Mouse (Mus musculus) hindbrain, postnatal 0 days (tissue): ENCODE data around the gene Pctp. TPM values are rescaled to one million over a fixed set of nuclear protein-coding genes. Genes with fewer than 3 reads are reported as not detected.

Experiments
- ATAC-seq: fragments of 200-750 bp; cut with Nextera tagmentation; 2 replicates; pipeline ENCODE4 v1.8.0; 2017; ENCODE audit warnings: mild to moderate bottlenecking, moderate TSS enrichment, moderate library complexity
- DNase-seq: peaks from one replicate; pipeline ENCODE4 v3.0.0-alpha.2; 2015; ENCODE audit warnings: low spot score
- H3K27ac ChIP-seq: fragments of 300-500 bp; sonication (generic); 2 replicates; pipeline ENCODE4 v1.5.1; 2014; ENCODE audit warnings: mild to moderate bottlenecking
- H3K27me3 ChIP-seq: fragments of 300-500 bp; sonication (generic); 2 replicates; pipeline ENCODE4 v1.6.1; 2014; ENCODE audit warnings: low read length, mixed read lengths; ENCODE audit not compliant: insufficient read depth
- H3K36me3 ChIP-seq: fragments of 300-500 bp; sonication (generic); 2 replicates; pipeline ENCODE4 v1.6.1; 2014; ENCODE audit warnings: low read length, mixed read lengths; ENCODE audit not compliant: insufficient read depth
- H3K4me1 ChIP-seq: fragments of 300-500 bp; sonication (generic); 2 replicates; pipeline ENCODE4 v1.6.1; 2014; ENCODE audit warnings: antibody characterized with exemption, low read length, mixed read lengths; ENCODE audit not compliant: insufficient read depth
- H3K4me2 ChIP-seq: fragments of 300-500 bp; sonication (generic); 2 replicates; pipeline ENCODE4 v1.6.1; 2014; ENCODE audit warnings: low read depth, mild to moderate bottlenecking, low read length, moderate library complexity, mixed read lengths
- H3K4me3 ChIP-seq: fragments of 300-500 bp; sonication (generic); 2 replicates; pipeline ENCODE4 v1.5.1; 2014; ENCODE audit warnings: low read length
- H3K9ac ChIP-seq: fragments of 300-500 bp; sonication (generic); replicated peaks from 2 replicates; pipeline ENCODE4 v1.6.1; 2014; ENCODE audit warnings: mild to moderate bottlenecking, low read length, moderate library complexity, mixed read lengths
- H3K9me3 ChIP-seq: fragments of 300-500 bp; sonication (generic); 2 replicates; pipeline ENCODE4 v1.6.1; 2016; ENCODE audit warnings: low read length, mixed read lengths
- CTCF ChIP-seq: IDR thresholded peaks from 2 replicates; pipeline ENCODE4 v1.5.1; 2016; ENCODE audit warnings: antibody characterized with exemption, control low read depth, low read depth
- WGBS: fragments of 180-500 bp; shearing (Covaris S2); extraction: QIAGEN DNeasy Blood & Tissue Kit; methylation state at CpG from one replicate; pipeline ENCODE4 v1.1.7; 2014; 5-methylcytosine and 5-hydroxymethylcytosine counted together
- polyA plus RNA-seq: library from polyadenylated mRNA; unstranded; fragments of >200 nt; fragmentation: Nextera tagmentation; extraction: Ambion mirVana; gene quantifications from 2 replicates; pipeline ENCODE4 v1.2.1, GENCODE M21; 2015
- total RNA-seq: library from RNA; depleted of rRNA; stranded (reverse); fragments of >200 nt; gene quantifications from 2 replicates; pipeline ENCODE4 v1.2.3, GENCODE M21; 2014

The Pctp gene
- total and polyA plus RNA-seq, 2 experiments from 2014 or later = 0.42 to 1.5 TPM

DNA sequence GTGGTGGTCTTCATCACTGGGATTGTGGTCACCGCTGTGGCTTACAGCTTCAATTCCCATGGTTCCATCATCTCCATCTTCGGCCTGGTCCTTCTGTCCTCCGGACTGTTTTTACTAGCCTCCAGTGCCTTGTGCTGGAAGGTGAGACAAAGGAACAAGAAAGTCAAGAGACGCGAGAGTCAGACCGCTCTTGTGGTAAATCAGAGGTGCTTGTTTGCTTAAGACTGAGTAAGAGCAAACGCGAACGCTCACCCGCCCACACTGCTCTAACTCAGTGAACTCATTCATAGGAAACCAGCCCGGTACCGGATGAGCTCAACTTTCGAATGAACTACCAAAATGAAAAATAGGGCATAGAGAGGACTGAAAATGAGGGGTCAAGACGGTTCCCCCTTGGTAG is 32.8 kb upstream of the Pctp start:
- Histone ChIP-seq H3K27me3 (peaks cover 4% of the 10 kb centered on the region; the same call in 1 of the 2 replicates), H3K9me3 (no peaks in the 10 kb centered on the region), H3K9ac (no peak overlapping the region), H3K4me1 (no peaks in the 10 kb centered on the region), H3K36me3 (no peaks in the 10 kb centered on the region), H3K4me2 (no peak overlapping the region), H3K27ac (no peak overlapping the region), H3K4me3 (no peak overlapping the region)
- ATAC-seq (no peak), DNase-seq (no peak)
- no peak for TF ChIP-seq CTCF
- WGBS = 91% methylated on average over 14 of the region's 14 CpGs

DNA sequence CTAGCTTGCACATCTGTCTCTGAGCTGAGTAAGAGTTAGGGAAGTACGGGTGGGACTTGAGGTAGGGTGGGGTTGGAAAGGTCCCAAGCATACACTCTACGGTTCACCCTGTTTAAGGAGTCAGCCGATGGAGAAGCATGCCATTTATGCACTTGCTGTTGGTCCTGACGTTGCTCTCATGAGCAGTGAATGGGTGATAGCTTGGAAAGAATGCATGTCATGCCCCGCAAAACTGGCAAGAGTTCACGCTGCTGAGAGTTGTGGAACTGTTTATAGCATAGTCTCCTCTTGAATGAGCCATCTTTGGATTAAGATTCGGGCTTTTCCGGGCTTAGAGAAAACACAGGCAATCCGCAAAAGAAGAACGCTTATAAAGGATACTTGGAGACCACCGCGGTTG is 32.0 kb upstream of the Pctp start:
- H3K4me2 ChIP-seq = no peak overlapping the region
- H3K36me3 ChIP-seq = no peaks in the 10 kb centered on the region
- 73% methylated on average over 12 of the region's 12 CpGs for WGBS
- no peak overlapping the region for H3K9ac ChIP-seq
- no peak overlapping the region for H3K27ac ChIP-seq
- H3K27me3 ChIP-seq = peaks cover 4% of the 10 kb centered on the region; the same call in 1 of the 2 replicates
- ATAC-seq (no peak), DNase-seq (no peak)
- no peak overlapping the region for H3K4me3 ChIP-seq
- H3K4me1 ChIP-seq = no peaks in the 10 kb centered on the region
- H3K9me3 ChIP-seq = no peaks in the 10 kb centered on the region
- TF ChIP-seq CTCF = no peak

DNA sequence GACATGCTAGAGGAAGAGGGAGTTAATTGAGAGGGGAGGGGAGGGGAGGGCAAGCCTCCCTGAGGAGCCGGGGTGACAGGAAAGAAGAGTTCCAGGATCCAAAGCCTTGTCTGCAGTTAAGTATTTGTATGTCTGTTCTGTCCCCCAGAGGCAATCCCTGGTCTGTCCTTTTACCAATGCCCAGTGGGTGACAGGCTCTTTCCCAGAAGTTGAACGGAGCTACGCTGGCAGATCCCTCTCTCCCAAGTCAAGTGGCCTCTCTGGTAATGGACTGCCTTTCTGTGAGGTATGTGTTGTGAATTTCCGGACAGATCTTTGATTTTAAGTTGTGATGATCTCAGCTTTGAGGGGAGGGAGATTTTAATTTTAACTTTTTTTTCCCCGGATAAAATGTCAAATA is 30.7 kb upstream of the Pctp start:
- H3K9ac ChIP-seq = peak overlapping the region; percentile 35; the same call in 1 of the 2 replicates
- DNase-seq (peak; percentile 12), ATAC-seq (no peak)
- H3K9me3 ChIP-seq = no peaks in the 10 kb centered on the region
- peak overlapping the region; percentile 25 for H3K4me3 ChIP-seq
- no peaks in the 10 kb centered on the region for H3K4me1 ChIP-seq
- peaks cover 4% of the 10 kb centered on the region; the same call in 1 of the 2 replicates for H3K27me3 ChIP-seq
- no peak overlapping the region for H3K27ac ChIP-seq
- no peaks in the 10 kb centered on the region for H3K36me3 ChIP-seq
- no peak for TF ChIP-seq CTCF
- peak overlapping the region; percentile 54 for H3K4me2 ChIP-seq
- WGBS = 34% methylated on average over 5 of the region's 5 CpGs

DNA sequence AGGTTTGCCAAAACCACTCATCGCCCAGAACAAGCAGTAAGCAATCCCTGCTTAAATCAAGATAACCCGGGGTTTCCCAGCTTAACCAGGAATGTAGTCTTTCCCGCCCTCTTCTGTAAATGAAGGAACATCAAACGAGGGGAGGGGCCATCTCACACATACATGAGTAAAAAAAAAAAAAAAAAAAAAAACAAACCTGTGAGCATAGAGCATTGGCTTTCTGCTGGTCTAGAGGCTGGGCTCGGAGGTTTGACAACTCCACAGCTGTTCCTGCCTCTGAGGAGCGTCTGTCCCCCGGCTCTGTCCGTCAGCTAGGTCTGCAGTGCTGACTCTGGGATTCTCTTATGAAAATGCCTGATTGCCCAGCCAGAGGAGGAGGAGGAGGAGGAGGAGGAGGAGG is 30.1 kb upstream of the Pctp start:
- WGBS = 21% methylated on average over 8 of the region's 8 CpGs
- no peaks in the 10 kb centered on the region for H3K4me1 ChIP-seq
- peak overlapping the region; percentile 25 for H3K4me3 ChIP-seq
- H3K36me3 ChIP-seq = no peaks in the 10 kb centered on the region
- TF ChIP-seq CTCF = no peak
- H3K27me3 ChIP-seq = peaks cover 4% of the 10 kb centered on the region; the same call in 1 of the 2 replicates
- H3K27ac ChIP-seq = no peak overlapping the region
- no peak for ATAC-seq
- no peaks in the 10 kb centered on the region for H3K9me3 ChIP-seq
- H3K4me2 ChIP-seq = peak overlapping the region; percentile 54
- no peak for DNase-seq
- peak overlapping the region; percentile 35; the same call in 1 of the 2 replicates for H3K9ac ChIP-seq

DNA sequence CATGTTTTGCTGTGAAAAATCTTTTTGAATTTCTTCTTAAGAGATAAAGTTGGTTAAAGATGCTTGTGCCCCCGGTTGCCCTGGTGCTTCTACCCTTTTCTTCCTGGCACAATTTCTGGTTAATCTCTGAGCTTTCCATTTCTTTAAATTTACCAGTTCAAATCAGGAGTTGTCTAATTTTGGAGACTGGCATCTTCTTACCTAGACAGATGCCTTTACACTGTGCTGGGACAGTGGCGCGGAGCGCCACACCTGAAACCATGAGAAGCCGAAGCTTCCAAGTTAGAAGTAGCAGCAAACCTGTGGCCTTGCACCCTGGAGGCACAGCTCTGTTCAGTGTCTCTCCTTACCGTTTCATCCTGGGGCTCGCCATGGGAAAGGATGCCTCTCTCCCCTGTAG is 28.4 kb upstream of the Pctp start:
- Histone ChIP-seq H3K36me3 (no peaks in the 10 kb centered on the region), H3K4me1 (0 out of 2 replicates have a peak, but pooled peaks cover 3% of the 10 kb centered on the region), H3K27ac (0 out of 2 replicates have a peak overlapping the region, but pooled peaks have one; percentile 13), H3K9me3 (no peaks in the 10 kb centered on the region), H3K9ac (peak overlapping the region; percentile 35), H3K4me3 (peak overlapping the region; percentile 35), H3K27me3 (peaks cover 4% of the 10 kb centered on the region; the same call in 1 of the 2 replicates), H3K4me2 (peak overlapping the region; percentile 54)
- no peak for DNase-seq
- ATAC-seq = no peak
- WGBS = 41% methylated on average over 7 of the region's 7 CpGs
- no peak for TF ChIP-seq CTCF

DNA sequence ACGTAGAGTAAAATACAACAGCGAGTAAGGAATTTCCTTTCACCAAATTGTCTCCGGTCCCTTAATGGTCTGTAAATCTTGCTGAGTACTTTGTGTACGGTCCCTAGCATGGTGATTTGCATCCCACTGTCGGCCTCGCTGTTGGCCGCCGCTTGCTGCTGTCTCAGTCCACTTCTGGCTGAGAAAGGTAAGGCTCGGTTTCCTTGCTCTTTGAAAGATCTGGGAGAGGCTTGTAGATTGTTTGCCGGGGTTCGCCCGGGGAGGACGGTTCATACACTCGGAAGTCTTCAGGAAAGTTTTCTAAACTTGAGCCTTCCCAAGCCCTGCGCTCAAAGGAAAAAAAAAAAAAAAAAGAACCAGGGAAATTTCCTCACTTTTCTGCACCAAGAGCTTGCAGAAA is 27.9 kb upstream of the Pctp start:
- Histone ChIP-seq H3K4me1 (0 out of 2 replicates have a peak, but pooled peaks cover 3% of the 10 kb centered on the region), H3K27me3 (peaks cover 4% of the 10 kb centered on the region; the same call in 1 of the 2 replicates), H3K9me3 (no peaks in the 10 kb centered on the region), H3K9ac (peak overlapping the region; percentile 35), H3K4me2 (peak overlapping the region; percentile 54), H3K4me3 (peak overlapping the region; percentile 35), H3K36me3 (no peaks in the 10 kb centered on the region), H3K27ac (0 out of 2 replicates have a peak overlapping the region, but pooled peaks have one; percentile 13)
- ATAC-seq (peak; percentile 63; the same call in 1 of the 2 replicates), DNase-seq (peak; percentile 80)
- 0% methylated on average over 15 of the region's 15 CpGs for WGBS
- no peak for TF ChIP-seq CTCF

DNA sequence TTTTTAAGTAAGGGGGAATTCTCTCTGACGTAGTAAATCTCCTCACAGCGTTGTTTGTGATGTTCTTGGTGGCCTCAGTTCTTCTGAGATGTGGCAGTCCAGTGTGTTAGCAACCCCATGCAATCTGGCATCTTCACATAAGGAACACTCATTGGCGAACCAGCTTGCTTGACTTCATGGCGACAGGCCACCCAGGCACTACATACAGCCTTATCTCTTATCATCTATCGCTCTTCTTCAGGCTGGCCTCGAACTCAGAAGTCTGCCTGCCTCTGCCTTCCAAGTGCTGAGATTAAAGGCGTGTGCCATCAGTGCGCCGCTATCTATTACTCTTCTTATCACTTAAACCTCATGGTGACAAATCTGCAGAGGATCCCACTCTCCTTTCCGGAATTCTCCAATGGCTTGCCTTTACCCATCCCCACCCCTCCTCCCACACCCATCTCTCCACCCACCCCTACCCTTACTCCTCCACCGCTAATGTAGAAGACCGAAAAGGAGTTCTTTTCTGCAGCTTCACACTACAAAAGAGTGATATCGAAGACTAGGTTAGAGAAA is 27.2 kb upstream of the Pctp start, which contains the start of gene Tmem100:
Gene Tmem100, plus strand, starts transcription at position 508 of the 558 bp plus-strand sequence.
- H3K9me3 ChIP-seq = no peaks in the 10 kb centered on the region
- H3K9ac ChIP-seq = peak within 1 kb of the TSS; percentile 35
- DNase-seq = no peak

More for the DNA sequence above, 27.2 kb upstream of the Pctp start, which contains the start of gene Tmem100:
- H3K27me3 ChIP-seq = peaks cover 4% of the 10 kb centered on the region; the same call in 1 of the 2 replicates
- no peak for ATAC-seq
- TF ChIP-seq CTCF = no peak
- peak within 1 kb of the TSS; percentile 54 for H3K4me2 ChIP-seq
- 0 out of 2 replicates have a peak, but pooled peaks cover 3% of the 10 kb centered on the region for H3K4me1 ChIP-seq
- 47% methylated on average over 13 of the region's 13 CpGs for WGBS
- peak within 1 kb of the TSS; percentile 13; the same call in 1 of the 2 replicates for H3K27ac ChIP-seq
- no peaks in the 10 kb centered on the region for H3K36me3 ChIP-seq
- peak within 1 kb of the TSS; percentile 35 for H3K4me3 ChIP-seq
